8 mouse cellular contexts compared by ENCODE assay signal in genomic region chr3:51561993-51562385, GRCm38 (mm10). TPM values are rescaled to one million over a fixed set of nuclear protein-coding genes. Genes with fewer than 3 reads are reported as not detected.
A peak's percentile ranks its signal among the peaks of the same experiment; 100 is the strongest.
DNase-seq lines count a peak whose midpoint lies in the region; ATAC-seq and TF ChIP-seq lines count a peak whose summit lies in the region.

No protein-coding gene starts in this region.

- H3ac ChIP-seq in myocyte (ENCODE audit: control insufficient read depth, insufficient read length) = no peak overlapping the region

- peaks cover 9% of the 10 kb centered on the region for H3K4me1 ChIP-seq in embryonic facial prominence, embryonic 14.5 days (ENCODE audit: control insufficient read depth, insufficient read depth, low read length)
- peaks cover 10% of the 10 kb centered on the region for H3K4me1 ChIP-seq in kidney, embryonic 14.5 days (ENCODE audit: control insufficient read depth, insufficient read depth, low read length)

- H3K79me2 ChIP-seq in myocyte (ENCODE audit: control insufficient read depth, insufficient read depth) = peaks cover 24% of the 10 kb centered on the region

- peak overlapping the region; percentile 85; the same call in 1 of the 2 replicates for H3K9ac ChIP-seq in embryonic facial prominence, embryonic 14.5 days (ENCODE audit: low read depth, low read length)
- no peak overlapping the region for H3K9ac ChIP-seq in kidney, embryonic 14.5 days (ENCODE audit: low read depth, low read length)

- peak overlapping the region; percentile 99 for H3K4me2 ChIP-seq in embryonic facial prominence, embryonic 14.5 days (ENCODE audit: low read depth, low read length)
- H3K4me2 ChIP-seq in myocyte (ENCODE audit: low read depth) = peak overlapping the region; percentile 82
- no peak overlapping the region; the same call in 1 of the 2 replicates for H3K4me2 ChIP-seq in kidney, embryonic 14.5 days (replicated peaks; ENCODE audit: low read depth, low read length)

- H3K27ac ChIP-seq in left cerebral cortex, adult 2 months = no peak overlapping the region
- peak overlapping the region; percentile 94; the same call in 1 of the 2 replicates for H3K27ac ChIP-seq in embryonic facial prominence, embryonic 14.5 days (replicated peaks; ENCODE audit: low read depth, low read length)
- H3K27ac ChIP-seq in kidney, embryonic 14.5 days (ENCODE audit: low read depth, low read length) = no peak overlapping the region

- intact Hi-C loops in left cerebral cortex, adult 2 months (cut with DNase I) = loop anchor here (2.0 to 10.0 kb wide), 5 partner anchors 51 to 1423 kb away; no protein-coding TSS in a partner anchor
- intact Hi-C loops in left cerebral cortex, postnatal 10 days (cut with DNase I) = loop anchor here (5.0 kb wide), 2 partner anchors 50 to 80 kb away; partner anchors contain the start of gene Rab33b

- no peaks in the 10 kb centered on the region for H3K9me3 ChIP-seq in embryonic facial prominence, embryonic 14.5 days (ENCODE audit: control insufficient read depth, low read length)
- no peaks in the 10 kb centered on the region for H3K9me3 ChIP-seq in kidney, embryonic 14.5 days (ENCODE audit: control insufficient read depth, low read length)

- no peaks in the 10 kb centered on the region for H3K36me3 ChIP-seq in embryonic facial prominence, embryonic 14.5 days (ENCODE audit: control insufficient read depth, insufficient read depth, low read length)
- no peaks in the 10 kb centered on the region for H3K36me3 ChIP-seq in myocyte (ENCODE audit: control insufficient read depth, insufficient read depth)
- no peaks in the 10 kb centered on the region for H3K36me3 ChIP-seq in kidney, embryonic 14.5 days (ENCODE audit: control insufficient read depth, insufficient read depth, low read length)

- ATAC-seq in embryonic facial prominence, embryonic 14.5 days (ENCODE audit: low read depth) = no peak
- ATAC-seq in inflammation-experienced regulatory T-cells, adult 6 months = peak; percentile 7
- ATAC-seq in kidney, embryonic 14.5 days (ENCODE audit: low FRiP score, low TSS enrichment) = no peak

- TF ChIP-seq POLR2A in myocyte (IDR thresholded peaks at IDR 0.05; ENCODE audit: insufficient read length, low read depth) = no peak

- TF ChIP-seq CTCF in left cerebral cortex, adult 2 months (IDR thresholded peaks at IDR 0.05) = no peak

- DNase-seq in left cerebral cortex, adult 2 months (ENCODE audit: extremely low spot score in 1 of 2, low spot score in 2 of 2) = no peak
- DNase-seq in left cerebral cortex, postnatal 10 days (ENCODE audit: extremely low spot score in 1 of 2, low spot score in 2 of 2) = no peak
- no peak for DNase-seq in embryonic facial prominence, embryonic 14.5 days (ENCODE audit: low spot score)
- DNase-seq in Muller cell, postnatal 12 days (ENCODE audit: inconsistent ontology term) = no peak
- no peak for DNase-seq in cerebellum, adult 9-10 months

- H3K4me3 ChIP-seq in left cerebral cortex, adult 2 months = peak overlapping the region; percentile 95; the same call in 1 of the 2 replicates
- H3K4me3 ChIP-seq in embryonic facial prominence, embryonic 14.5 days (ENCODE audit: low read depth, low read length) = peak overlapping the region; percentile 82
- H3K4me3 ChIP-seq in myocyte = peak overlapping the region; percentile 81
- no peak overlapping the region for H3K4me3 ChIP-seq in kidney, embryonic 14.5 days (ENCODE audit: low read length)

- no peaks in the 10 kb centered on the region for H3K27me3 ChIP-seq in embryonic facial prominence, embryonic 14.5 days (replicated peaks; ENCODE audit: control insufficient read depth, insufficient read depth, low read length)
- no peaks in the 10 kb centered on the region for H3K27me3 ChIP-seq in myocyte (ENCODE audit: control insufficient read depth, insufficient read depth, insufficient read length)
- H3K27me3 ChIP-seq in kidney, embryonic 14.5 days (ENCODE audit: control insufficient read depth, insufficient read depth, low read length) = no peaks in the 10 kb centered on the region

- 68% methylated on average over 6 of the region's 6 CpGs for WGBS in embryonic facial prominence, embryonic 14.5 days
- WGBS in kidney, embryonic 14.5 days = 65% methylated on average over 6 of the region's 6 CpGs

TF ChIP-seq in myocyte, 11 proteins besides CTCF, POLR2A, EP300 and RAD21:
- TF ChIP-seq MYOG (IDR thresholded peaks at IDR 0.05; ENCODE audit: control insufficient read depth in 1 of 3, insufficient read depth in 1 of 3, insufficient read length in 2 of 3, low read depth in 2 of 3) = no peak
- no peak for TF ChIP-seq MAX (IDR thresholded peaks at IDR 0.05; ENCODE audit: low read depth)
- no peak for TF ChIP-seq REST (IDR thresholded peaks at IDR 0.05; ENCODE audit: insufficient read depth, insufficient read length)
- no peak for TF ChIP-seq SRF (IDR thresholded peaks at IDR 0.05; ENCODE audit: control insufficient read depth, insufficient read length, low read depth)
- TF ChIP-seq POLR2AphosphoS2 (IDR thresholded peaks at IDR 0.05; ENCODE audit: insufficient read length, low read depth) = no peak
- no peak for TF ChIP-seq USF1 (IDR thresholded peaks at IDR 0.05; ENCODE audit: low read depth)

RNA-seq across cellular contexts. Expression of gene Setd7, which starts 1.3 kb away (rescaled TPM):
- total RNA-seq in left cerebral cortex, adult 2 months (2021) = 100 to 1,000 TPM; 133 to 143 TPM
- total RNA-seq in left cerebral cortex, postnatal 10 days (2021) = 10 to 100 TPM; 50.8 to 53.3 TPM
- polyA plus RNA-seq in embryonic facial prominence, embryonic 14.5 days (2014; fragmentation: Nextera tagmentation; extraction: Ambion mirVana) = 6.2 and 7.3 TPM in 2 replicates
- 10 to 100 TPM in 2 of 3 experiments, 1 to 10 TPM in 1; 5.3 to 12.1 (median 11.6) TPM for polyA plus RNA-seq in inflammation-experienced regulatory T-cells, adult 6 months (2017; shearing (Covaris generic))
- 11.8 TPM for polyA plus RNA-seq in myocyte (2012; fragmentation: generic; extraction: Trizol)
- polyA plus RNA-seq in kidney, embryonic 14.5 days (2014; fragmentation: Nextera tagmentation; extraction: Ambion mirVana) = 4.3 and 4.7 TPM in 2 replicates
